Mouse (Mus musculus) cerebellum, adult (tissue): ENCODE measurements around the gene A430089I19Rik.
"Not testable (repeated sequence)": the region's sequence is repeated elsewhere in the genome, so short reads cannot be mapped to it uniquely, and the experiment has no call there.

Source experiments
- ATAC-seq: cut with Nextera tagmentation; 2 replicates; pipeline ENCODE4 v1.9.2; 2017; ENCODE audit warnings: mild to moderate bottlenecking, moderate library complexity, mixed read lengths; ENCODE audit not compliant: insufficient number of reproducible peaks, low FRiP score, low TSS enrichment

The A430089I19Rik gene

DNA sequence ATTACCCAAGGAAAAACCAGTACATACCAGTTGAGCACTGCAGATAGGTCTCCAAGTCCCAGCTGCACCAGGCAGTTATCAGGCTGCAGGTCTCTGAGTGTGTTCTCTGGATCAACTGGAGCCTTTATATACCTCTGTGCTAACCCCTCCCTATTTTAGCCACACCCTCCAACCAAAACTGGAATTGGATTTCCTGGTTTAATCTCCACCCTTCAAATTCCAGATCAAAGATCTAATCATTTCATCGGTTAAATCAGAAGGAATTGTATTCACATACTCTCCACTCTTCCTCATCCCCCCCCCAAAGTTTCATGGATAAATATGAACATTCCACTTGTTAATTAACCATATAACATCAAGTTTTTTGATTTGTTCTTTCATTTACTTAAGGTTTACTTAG, at the start of gene A430089I19Rik:
Gene A430089I19Rik (minus strand): TSS at position 101 of the 400 bp plus-strand sequence.
- not testable (repeated sequence) for ATAC-seq

DNA sequence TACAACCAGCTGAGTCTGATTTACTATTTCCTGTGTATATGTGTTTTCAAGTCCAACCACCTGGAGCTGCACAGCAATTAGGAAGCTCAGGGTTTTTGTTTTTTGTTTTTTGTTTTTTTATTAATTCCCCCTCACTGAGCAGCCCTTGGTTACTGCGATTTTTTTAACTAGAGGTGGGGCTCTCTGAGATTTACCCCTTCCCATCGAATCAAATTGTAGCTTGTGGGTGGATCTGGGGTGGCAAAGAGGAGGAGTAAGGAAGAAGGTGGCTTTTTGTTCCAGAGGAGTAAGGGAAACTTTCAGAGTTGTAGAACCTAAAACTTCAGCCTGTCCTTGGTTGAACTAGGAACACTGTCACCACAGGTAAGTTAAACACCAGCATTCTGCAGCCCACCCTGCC, 32.9 kb upstream of the A430089I19Rik start, which contains the start of gene AA792892:
Gene AA792892 (plus strand): TSS at position 301 of the 400 bp plus-strand sequence.
- ATAC-seq = not testable (repeated sequence)

DNA sequence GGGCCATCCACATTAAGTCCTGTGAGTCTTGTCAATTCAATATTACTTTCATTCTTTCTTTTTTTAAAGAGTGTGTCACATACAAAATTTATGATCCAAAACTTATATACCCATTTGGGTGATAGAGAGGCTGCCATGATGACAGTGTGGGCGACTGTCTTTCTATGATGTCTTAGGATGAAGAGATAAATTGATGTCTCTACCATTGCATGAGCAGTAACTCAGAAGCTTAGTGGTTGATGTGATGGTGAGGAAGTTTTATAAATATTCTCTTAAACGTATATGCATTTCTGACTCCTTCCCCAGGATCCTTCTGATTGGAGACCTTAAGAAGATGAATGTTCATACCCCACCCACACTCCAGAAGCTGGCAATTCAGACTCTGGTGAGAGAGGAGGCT, 7.5 kb upstream of the A430089I19Rik start, which contains the start of gene Gm6502:
Gene Gm6502 (plus strand): TSS at position 301 of the 400 bp plus-strand sequence.
- not testable (repeated sequence) for ATAC-seq
